Mouse (Mus musculus) midbrain, embryonic 10.5 days (tissue): ENCODE data around the gene Stk32b. TPM values are rescaled to one million over a fixed set of nuclear protein-coding genes. Genes with fewer than 3 reads are reported as not detected.

Experiments used
- DNase-seq: peaks from one replicate; pipeline ENCODE4 v3.0.0-alpha.2; 2017; ENCODE audit warnings: low spot score
- H3K27ac ChIP-seq: fragments of 300-500 bp; sonication (generic); replicated peaks from 2 replicates; pipeline ENCODE4 v1.5.1; 2016; ENCODE audit warnings: mild to moderate bottlenecking
- H3K27me3 ChIP-seq: fragments of 300-500 bp; sonication (generic); 2 replicates; pipeline ENCODE4 v1.6.1; 2016; ENCODE audit warnings: low read depth, mild to moderate bottlenecking; ENCODE audit not compliant: poor library complexity, severe bottlenecking
- H3K36me3 ChIP-seq: fragments of 300-500 bp; sonication (generic); 2 replicates; pipeline ENCODE4 v1.6.1; 2016; ENCODE audit warnings: mild to moderate bottlenecking, moderate library complexity
- H3K4me1 ChIP-seq: fragments of 300-500 bp; sonication (generic); 2 replicates; pipeline ENCODE4 v1.6.1; 2016
- H3K4me3 ChIP-seq: fragments of 300-500 bp; sonication (generic); 2 replicates; pipeline ENCODE4 v1.5.1; 2016; ENCODE audit warnings: mild to moderate bottlenecking, moderate library complexity
- H3K9me3 ChIP-seq: fragments of 300-500 bp; sonication (generic); replicated peaks from 2 replicates; pipeline ENCODE4 v1.6.1; 2016; ENCODE audit warnings: mild to moderate bottlenecking
- WGBS: fragments of 180-500 bp; shearing (Covaris S2); methylation state at CpG from one replicate; pipeline ENCODE4 v1.1.7; 2016; 5-methylcytosine and 5-hydroxymethylcytosine counted together
- polyA plus RNA-seq: library from polyadenylated mRNA; unstranded; fragments of >200 nt; fragmentation: Nextera tagmentation; extraction: Ambion mirVana; gene quantifications from 2 replicates; pipeline ENCODE4 v1.2.1, GENCODE M21; 2016

Stk32b gene
- polyA plus RNA-seq, 1 experiment from 2014 or later, result 0.99 TPM

- Histone ChIP-seq H3K9me3 (no peaks in the 10 kb centered on the region), H3K4me1 (no peaks in the 10 kb centered on the region), H3K27ac (no peak overlapping the region), H3K4me3 (no peak overlapping the region), H3K27me3 (no peaks in the 10 kb centered on the region), H3K36me3 (no peaks in the 10 kb centered on the region)
- WGBS, result 87% methylated on average over 2 of the region's 2 CpGs
- no peak for DNase-seq
Measured at GRCm38 (mm10) chr5:37467646-37468045, 249.3 kb downstream of the Stk32b start.

- Histone ChIP-seq H3K9me3 (no peaks in the 10 kb centered on the region), H3K27me3 (no peaks in the 10 kb centered on the region), H3K4me1 (no peaks in the 10 kb centered on the region), H3K27ac (no peak overlapping the region), H3K4me3 (no peak overlapping the region), H3K36me3 (no peaks in the 10 kb centered on the region)
- WGBS, result 92% methylated on average over 10 of the region's 10 CpGs
- DNase-seq, result no peak
Measured at GRCm38 (mm10) chr5:37465461-37465860, 251.5 kb downstream of the Stk32b start.

GRCm38 (mm10) chr5:37458236-37458635 is 258.7 kb downstream of the Stk32b start:
- no peaks in the 10 kb centered on the region for H3K27me3 ChIP-seq
- no peaks in the 10 kb centered on the region for H3K36me3 ChIP-seq
- DNase-seq, result no peak
- H3K9me3 ChIP-seq, result no peaks in the 10 kb centered on the region
- WGBS, result 54% methylated on average over 2 of the region's 2 CpGs
- H3K4me3 ChIP-seq, result no peak overlapping the region
- H3K27ac ChIP-seq, result no peak overlapping the region
- H3K4me1 ChIP-seq, result no peaks in the 10 kb centered on the region

- H3K9me3 ChIP-seq, result no peaks in the 10 kb centered on the region
- H3K27me3 ChIP-seq, result no peaks in the 10 kb centered on the region
- no peak overlapping the region for H3K4me3 ChIP-seq
- H3K4me1 ChIP-seq, result no peaks in the 10 kb centered on the region
- H3K36me3 ChIP-seq, result no peaks in the 10 kb centered on the region
- WGBS, result 89% methylated on average over 2 of the region's 2 CpGs
- H3K27ac ChIP-seq, result no peak overlapping the region
- DNase-seq, result no peak
Measured at GRCm38 (mm10) chr5:37457831-37458230, 259.1 kb downstream of the Stk32b start.

GRCm38 (mm10) chr5:37457191-37457590 is 259.8 kb downstream of the Stk32b start:
- DNase-seq, result no peak
- Histone ChIP-seq H3K4me3 (no peak overlapping the region), H3K4me1 (no peaks in the 10 kb centered on the region), H3K27me3 (no peaks in the 10 kb centered on the region), H3K9me3 (no peaks in the 10 kb centered on the region), H3K27ac (no peak overlapping the region), H3K36me3 (no peaks in the 10 kb centered on the region)
- WGBS, result 84% methylated on average over 5 of the region's 5 CpGs

- H3K27me3 ChIP-seq, result no peaks in the 10 kb centered on the region
- H3K27ac ChIP-seq, result no peak overlapping the region
- H3K4me1 ChIP-seq, result no peaks in the 10 kb centered on the region
- no peaks in the 10 kb centered on the region for H3K36me3 ChIP-seq
- H3K9me3 ChIP-seq, result no peaks in the 10 kb centered on the region
- H3K4me3 ChIP-seq, result no peak overlapping the region
- WGBS, result 76% methylated on average over 2 of the region's 2 CpGs
- DNase-seq, result no peak
Measured at GRCm38 (mm10) chr5:37456590-37456989, 260.4 kb downstream of the Stk32b start.

- H3K27ac ChIP-seq, result no peak overlapping the region
- 83% methylated on average over 3 of the region's 3 CpGs for WGBS
- H3K36me3 ChIP-seq, result no peaks in the 10 kb centered on the region
- no peaks in the 10 kb centered on the region; the same call in 1 of the 2 replicates for H3K9me3 ChIP-seq
- no peaks in the 10 kb centered on the region for H3K4me1 ChIP-seq
- H3K4me3 ChIP-seq, result no peak overlapping the region
- no peak for DNase-seq
- H3K27me3 ChIP-seq, result no peaks in the 10 kb centered on the region
Measured at GRCm38 (mm10) chr5:37447546-37447945, 269.4 kb downstream of the Stk32b start.

GRCm38 (mm10) chr5:37442767-37443166 is 274.2 kb downstream of the Stk32b start:
- H3K27me3 ChIP-seq, result no peaks in the 10 kb centered on the region
- no peak overlapping the region for H3K27ac ChIP-seq
- no peaks in the 10 kb centered on the region for H3K4me1 ChIP-seq
- H3K9me3 ChIP-seq, result no peaks in the 10 kb centered on the region; the same call in 1 of the 2 replicates
- 86% methylated on average over 2 of the region's 2 CpGs for WGBS
- DNase-seq, result no peak
- no peak overlapping the region for H3K4me3 ChIP-seq
- no peaks in the 10 kb centered on the region for H3K36me3 ChIP-seq

- no peak for DNase-seq
- WGBS, result 71% methylated on average over 3 of the region's 3 CpGs
- H3K4me3 ChIP-seq, result no peak overlapping the region
Measured at GRCm38 (mm10) chr5:37435417-37435816, 281.6 kb downstream of the Stk32b start.

GRCm38 (mm10) chr5:37427210-37427609 is 289.8 kb downstream of the Stk32b start:
- H3K27me3 ChIP-seq, result no peaks in the 10 kb centered on the region
- no peak for DNase-seq
- H3K4me3 ChIP-seq, result no peak overlapping the region
- H3K27ac ChIP-seq, result no peak overlapping the region
- no peaks in the 10 kb centered on the region for H3K9me3 ChIP-seq
- H3K4me1 ChIP-seq, result no peaks in the 10 kb centered on the region
- H3K36me3 ChIP-seq, result peaks cover 26% of the 10 kb centered on the region

More at GRCm38 (mm10) chr5:37435417-37435816, 281.6 kb downstream of the Stk32b start:
- Histone ChIP-seq H3K9me3 (no peaks in the 10 kb centered on the region), H3K4me1 (no peaks in the 10 kb centered on the region), H3K27ac (no peak overlapping the region), H3K27me3 (no peaks in the 10 kb centered on the region), H3K36me3 (no peaks in the 10 kb centered on the region)

GRCm38 (mm10) chr5:37419028-37419427 is 297.9 kb downstream of the Stk32b start:
- WGBS, result 90% methylated on average over 6 of the region's 6 CpGs

More at GRCm38 (mm10) chr5:37419028-37419427, 297.9 kb downstream of the Stk32b start:
- no peak for DNase-seq
- Histone ChIP-seq H3K36me3 (peaks cover 44% of the 10 kb centered on the region), H3K4me3 (no peak overlapping the region), H3K27ac (no peak overlapping the region), H3K4me1 (no peaks in the 10 kb centered on the region), H3K27me3 (no peaks in the 10 kb centered on the region), H3K9me3 (no peaks in the 10 kb centered on the region)

Other genes starting within 250 kb of the Stk32b start
- 0.16 and 0.27 TPM in 2 replicates for gene Cytl1, start 18.3 kb upstream of the Stk32b start, polyA plus RNA-seq
- 150 and 155 TPM in 2 replicates for gene Msx1, start 107.4 kb upstream of the Stk32b start, polyA plus RNA-seq